Mouse (Mus musculus): ENCODE data around the gene B4galt5. TPM values are rescaled to one million over a fixed set of nuclear protein-coding genes. Genes with fewer than 3 reads are reported as not detected.
A peak's percentile ranks its signal among the peaks of the same experiment; 100 is the strongest.

Gene B4galt5
- total RNA-seq, 2 experiments from 2014 or later, result 30.3 to 33.9 TPM

GRCm38 (mm10) chr2:167303196-167303595, 45.8 kb downstream of the B4galt5 start:
- peak; percentile 3 for DNase-seq

DNA sequence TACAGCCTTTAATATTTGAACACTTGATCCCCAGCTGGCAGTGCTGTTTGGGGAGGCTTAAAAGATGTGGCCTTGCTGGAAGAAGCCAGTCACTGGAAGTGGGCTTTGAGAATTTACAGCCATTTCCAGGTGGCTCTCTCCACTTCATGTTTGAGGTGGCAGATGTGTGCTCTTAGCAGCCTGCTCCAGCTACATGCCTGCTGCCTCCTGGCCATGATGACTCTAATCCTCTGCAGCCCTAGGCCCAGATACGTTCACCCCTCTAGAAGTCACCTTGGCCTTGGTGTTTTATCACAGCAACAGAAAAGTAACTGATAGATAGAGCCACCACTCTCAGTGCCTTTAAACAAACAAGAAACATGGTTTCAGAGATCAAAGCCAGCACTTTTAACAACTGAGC, 46.3 kb downstream of the B4galt5 start:
- no peak for DNase-seq

DNA sequence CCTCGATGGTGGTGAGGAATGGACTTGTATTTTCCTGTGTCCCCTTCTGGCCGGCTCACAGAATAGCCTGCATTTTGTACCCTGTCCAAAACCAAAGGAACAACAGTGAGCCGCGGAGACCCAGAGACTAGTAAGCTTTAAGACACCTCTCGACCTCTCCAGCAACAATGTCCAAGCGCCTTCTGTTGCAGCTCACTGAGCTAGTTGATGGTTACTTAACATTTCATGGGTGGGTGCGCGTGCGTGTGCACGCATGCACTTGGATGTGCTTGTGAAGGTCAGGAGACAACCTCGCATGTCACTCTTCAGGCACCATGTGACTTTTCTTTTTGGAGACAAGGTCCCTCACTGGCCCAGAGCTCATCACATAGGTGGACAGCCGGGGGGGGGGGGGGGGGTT, 47.0 kb downstream of the B4galt5 start:
- peak; percentile 3 for DNase-seq

DNA sequence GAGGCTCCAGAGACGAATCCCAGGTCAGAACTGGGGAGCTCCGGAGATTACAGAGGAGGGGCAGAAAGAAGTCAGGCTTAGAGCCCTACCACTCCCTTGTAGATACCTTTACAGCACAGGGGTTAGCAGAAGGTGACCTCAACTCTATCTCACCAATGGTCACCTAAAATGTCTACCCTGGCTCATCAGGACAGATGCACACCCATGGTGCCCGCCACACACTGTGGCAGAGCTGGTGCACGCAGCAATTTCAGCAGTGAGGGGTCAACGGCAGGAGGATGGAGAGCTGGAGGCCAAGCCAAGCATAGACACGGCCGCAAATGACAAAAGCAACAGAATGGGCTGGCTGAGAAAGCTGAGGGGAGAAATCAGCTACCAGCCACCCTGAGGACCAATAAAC, 47.4 kb downstream of the B4galt5 start:
- DNase-seq, result peak; percentile 3

DNA sequence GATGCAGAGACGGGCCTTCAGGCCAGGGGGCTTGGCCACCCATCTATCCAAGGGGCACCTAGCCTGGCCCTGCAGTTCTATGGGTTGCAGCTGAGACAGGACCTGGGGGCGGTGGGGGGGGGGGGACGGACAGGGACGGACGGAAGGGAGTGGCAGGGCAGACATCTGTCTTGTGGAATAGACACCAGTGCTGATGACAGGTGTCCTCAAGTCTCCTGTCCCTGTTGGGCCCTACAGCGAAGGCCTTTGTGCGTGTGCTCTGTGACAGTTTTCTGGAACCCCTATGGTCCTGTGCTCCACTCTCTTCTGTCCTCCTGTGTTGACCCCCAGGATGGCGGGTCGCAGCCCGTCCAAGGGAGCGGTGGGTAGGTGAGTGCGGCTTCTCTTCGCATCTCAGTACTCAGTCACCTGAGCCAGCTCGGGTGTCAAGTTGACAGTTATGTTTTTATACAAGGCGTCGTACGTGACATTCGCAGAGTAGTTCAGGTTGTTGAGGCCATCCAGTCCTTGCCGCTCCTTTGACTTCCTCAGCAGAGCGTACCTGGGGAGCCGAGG, 48.0 kb downstream of the B4galt5 start:
- DNase-seq, result no peak

DNA sequence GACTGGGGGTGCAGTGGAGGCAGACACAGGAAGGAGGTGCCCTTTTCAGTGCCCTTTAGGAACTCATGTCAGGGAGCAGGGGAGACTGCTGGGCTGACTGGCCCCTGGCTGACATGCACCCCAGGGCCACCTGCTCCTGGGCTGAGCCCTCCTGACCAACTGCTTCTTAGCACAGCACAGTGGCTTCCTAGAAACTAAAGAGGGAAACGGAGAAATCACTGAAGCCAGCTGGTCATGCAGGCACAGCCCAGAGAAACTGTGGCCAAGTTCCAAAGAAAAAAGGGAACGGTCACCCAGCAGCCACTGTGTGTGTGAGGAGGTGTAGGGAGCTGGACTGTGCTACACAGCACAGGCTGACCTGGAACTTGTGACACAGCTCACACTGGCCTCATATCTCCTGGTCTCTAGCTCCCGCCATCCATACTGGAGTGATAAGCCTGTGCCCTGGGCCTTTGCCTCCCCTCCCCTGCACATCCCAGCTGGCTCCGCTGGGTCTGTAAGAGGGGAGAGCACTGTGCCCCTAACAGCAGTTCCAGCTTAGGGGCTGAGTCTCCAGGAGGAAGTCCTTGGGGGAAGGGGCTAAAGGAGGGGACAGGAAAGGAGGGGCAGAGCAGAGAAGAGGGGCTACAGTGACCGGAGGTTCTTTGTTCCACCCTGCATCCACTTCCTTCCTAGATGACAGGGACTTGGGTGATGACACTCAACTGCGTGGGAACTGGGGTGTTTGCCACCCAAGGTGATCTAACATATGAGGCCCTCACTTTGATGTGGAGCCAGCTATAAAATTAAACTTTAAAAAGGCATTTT, 48.9 kb downstream of the B4galt5 start:
- peak; percentile 21 for DNase-seq

DNA sequence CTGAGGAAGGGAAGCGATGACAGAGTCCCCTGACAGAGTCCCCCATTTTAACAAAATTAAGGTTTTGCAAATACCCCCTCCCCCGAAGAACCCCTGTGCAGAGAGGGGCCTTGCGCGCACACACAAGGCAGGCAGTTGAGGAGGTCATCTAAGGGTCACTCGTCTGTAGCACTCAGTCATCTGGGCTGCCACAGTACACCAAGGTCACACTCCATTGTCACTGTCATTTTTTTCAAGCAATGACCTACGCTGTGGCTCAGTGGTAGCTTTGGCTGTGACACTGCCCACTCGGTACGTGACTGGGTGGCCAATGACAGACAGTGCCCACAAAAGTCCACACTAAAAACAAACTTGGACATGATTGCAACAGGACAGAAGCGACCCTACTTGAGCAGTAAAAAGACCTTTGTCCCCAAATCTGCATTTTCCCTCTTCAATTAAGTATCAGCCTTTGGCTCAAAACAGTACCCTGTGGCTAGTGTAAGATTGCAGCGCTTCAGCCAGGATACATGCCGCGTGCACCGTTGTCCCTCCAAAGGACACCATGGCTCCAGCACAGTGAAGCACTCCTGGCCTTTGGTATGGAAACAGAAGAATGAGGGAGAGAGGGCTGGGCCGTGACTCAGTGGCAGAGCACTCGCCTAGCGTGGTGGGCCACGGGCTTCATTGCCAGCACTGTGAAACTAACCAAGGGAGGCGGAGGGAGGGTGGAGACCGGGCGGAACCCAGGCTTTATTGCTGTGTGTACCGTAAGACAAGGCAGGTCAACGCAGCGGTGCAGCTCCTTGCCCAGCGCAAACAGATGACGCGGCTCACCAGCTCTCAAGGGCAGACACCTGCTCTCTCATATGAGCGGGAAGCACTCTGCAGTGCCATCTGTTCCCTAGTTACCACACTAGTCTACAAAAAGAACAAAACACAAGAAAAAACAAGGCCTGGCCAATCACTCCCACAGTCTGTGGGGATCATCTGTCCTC, 50.0 kb downstream of the B4galt5 start:
- DNase-seq, result peak; percentile 5

GRCm38 (mm10) chr2:167297985-167298384, 51.0 kb downstream of the B4galt5 start:
- peak; percentile 2 for DNase-seq

DNA sequence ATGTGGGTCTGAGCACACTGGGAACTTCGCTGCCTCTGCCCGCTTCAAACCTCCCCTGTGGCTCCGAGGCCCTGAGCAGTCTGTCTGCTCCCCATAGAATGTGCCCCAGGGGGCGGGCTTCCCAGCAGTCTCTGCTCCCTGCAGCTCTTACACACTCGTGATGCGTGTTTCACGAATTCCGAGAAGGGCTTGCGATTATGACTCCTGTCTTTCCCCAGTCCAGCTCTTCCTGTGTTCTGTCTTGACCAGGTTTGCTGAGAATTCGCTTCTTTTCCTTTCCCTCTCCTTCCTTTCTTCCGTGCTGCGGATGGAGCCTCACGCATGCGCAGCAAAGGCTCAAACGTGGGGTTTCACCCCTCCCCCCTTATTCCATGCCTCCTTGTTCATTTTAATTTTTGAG, 54.1 kb downstream of the B4galt5 start:
- peak; percentile 20 for DNase-seq

DNA sequence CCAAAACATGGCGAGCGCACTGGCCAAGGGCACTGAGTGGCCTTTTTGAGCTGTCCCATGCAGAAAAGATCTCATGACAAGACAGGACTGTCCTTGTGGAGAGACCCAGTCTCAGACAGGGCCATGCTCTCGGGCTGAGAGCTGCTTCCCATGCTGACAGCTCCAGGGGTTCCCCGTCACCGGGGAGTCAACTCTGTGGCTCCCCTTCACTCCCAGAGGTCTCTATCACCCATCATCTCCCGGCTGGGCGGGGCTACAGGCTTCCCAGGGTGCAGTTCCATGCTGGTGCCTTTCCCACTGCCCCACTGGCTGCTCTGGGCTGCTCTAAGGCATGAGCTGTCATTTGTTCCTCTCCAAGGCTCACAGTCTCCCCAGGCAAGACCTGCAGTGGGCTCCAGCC, 54.8 kb downstream of the B4galt5 start:
- peak; percentile 11 for DNase-seq

DNA sequence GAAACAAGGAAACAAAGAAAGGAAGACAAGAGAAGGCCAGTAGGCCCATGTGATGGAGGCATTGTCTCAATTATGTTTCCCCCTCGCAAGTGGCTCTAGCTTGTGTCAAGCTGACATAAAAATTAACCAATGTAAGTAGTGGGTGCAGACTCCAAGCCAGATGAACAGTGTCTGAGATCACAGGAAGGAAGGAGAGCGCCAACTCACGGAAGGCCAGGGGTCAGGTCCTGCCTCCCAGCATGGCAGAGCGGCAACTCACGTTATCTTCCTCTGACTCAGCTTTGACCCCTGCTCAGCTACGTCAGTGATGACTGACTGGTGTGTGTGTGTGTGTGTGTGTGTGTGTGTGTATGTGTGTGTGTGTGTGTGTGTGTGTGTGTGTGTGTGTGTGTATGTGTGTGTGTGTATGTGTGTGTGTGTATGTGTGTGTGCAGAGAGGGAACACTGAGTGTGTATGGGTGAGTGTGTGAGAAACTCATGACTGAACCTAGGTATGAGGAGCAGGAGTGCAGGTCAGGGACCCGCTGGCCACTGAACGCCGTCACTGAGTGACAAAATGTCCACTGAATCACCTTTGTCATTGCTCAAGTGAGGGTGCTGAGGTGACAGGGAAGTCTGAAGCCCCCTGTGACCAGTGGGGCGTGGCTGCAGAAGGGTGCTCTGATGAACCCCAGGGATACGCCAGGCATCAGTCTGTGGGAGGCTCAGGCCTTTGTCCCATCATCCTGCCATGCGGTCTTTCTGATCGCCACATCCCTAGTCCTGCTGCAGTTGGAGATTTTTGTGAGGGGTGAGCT, 55.5 kb downstream of the B4galt5 start:
- peak; percentile 27 for DNase-seq

- peak; percentile 37 for DNase-seq
Measured at GRCm38 (mm10) chr2:167292854-167293253, 56.1 kb downstream of the B4galt5 start.

DNA sequence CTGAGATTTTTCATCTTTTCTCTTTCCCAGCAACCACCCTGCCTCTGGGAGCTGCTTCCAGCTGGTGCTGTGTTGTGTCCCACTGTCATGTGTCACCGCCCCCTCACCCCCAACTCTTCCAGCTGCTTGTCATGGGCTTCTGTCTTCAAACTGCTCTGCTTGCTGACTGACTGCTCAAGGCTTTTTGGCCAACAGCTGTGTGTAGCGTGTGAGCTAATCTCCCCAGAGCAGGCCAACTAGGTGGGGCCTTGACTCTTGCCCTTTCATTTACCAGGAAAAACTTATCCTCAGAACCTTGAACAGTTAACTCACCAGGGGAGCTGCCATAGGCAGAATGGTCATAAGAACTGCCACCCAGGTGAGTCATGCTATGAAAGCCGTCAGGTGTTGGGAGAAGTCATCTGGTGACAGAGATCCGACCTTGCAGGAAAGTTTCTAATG, 56.8 kb downstream of the B4galt5 start:
- DNase-seq, result peak; percentile 60

GRCm38 (mm10) chr2:167291656-167292055, 57.3 kb downstream of the B4galt5 start:
- DNase-seq, result no peak

GRCm38 (mm10) chr2:167281461-167281860, 67.5 kb downstream of the B4galt5 start:
- peak; percentile 3 for DNase-seq

DNA sequence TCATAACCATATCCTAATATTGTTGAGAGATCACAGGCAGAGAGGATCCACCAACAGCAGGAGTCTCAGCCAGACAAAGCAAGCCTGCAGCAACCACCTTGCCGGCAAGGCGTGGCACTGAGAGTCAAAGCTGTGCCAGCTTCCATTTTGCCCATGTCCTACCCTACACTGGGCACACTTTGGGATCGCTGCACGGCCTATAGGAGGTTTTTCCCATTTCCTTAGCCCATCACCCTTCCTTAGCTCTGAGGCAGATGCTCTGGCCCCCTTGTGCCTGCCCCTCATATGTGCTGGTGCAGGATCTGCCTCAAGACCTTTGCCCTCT, 68.0 kb downstream of the B4galt5 start:
- DNase-seq, result no peak

- DNase-seq, result peak; percentile 84
Measured at GRCm38 (mm10) chr2:167280090-167280985, 68.6 kb downstream of the B4galt5 start.

- DNase-seq, result peak; percentile 80
Measured at GRCm38 (mm10) chr2:167278751-167279526, 70.0 kb downstream of the B4galt5 start.

GRCm38 (mm10) chr2:167278011-167278410, 71.0 kb downstream of the B4galt5 start:
- DNase-seq, result peak; percentile 3

DNA sequence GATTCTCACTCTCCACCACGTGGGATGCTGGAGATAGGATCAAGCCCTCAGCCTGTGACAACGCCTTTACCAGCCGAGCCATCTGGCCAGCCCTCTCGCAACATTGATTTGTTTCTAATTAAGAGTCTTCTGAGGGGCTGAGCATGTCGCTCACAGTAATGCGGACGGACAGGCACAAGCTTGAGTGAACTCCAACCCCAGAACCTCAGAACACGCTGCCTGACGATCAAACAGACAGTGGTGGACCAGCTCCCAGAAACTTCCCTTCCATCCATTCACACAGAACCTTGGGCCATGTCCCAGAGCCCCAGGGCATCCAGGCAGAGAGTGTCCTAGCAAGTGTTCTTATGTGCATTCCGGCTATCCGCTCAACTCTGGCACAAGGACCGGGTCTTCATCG, 72.0 kb downstream of the B4galt5 start:
- peak; percentile 3 for DNase-seq
